Mouse (Mus musculus) liver, embryonic 14.5 days (tissue): Measurements from ENCODE around the gene Frmd4a. TPM values are rescaled to one million over a fixed set of nuclear protein-coding genes. Genes with fewer than 3 reads are reported as not detected.

Experiments used
- ATAC-seq: fragments of 200-750 bp; cut with Nextera tagmentation; 2 replicates; pipeline ENCODE4 v1.8.0; 2017; ENCODE audit warnings: moderate number of reproducible peaks, mild to moderate bottlenecking, moderate library complexity; ENCODE audit not compliant: insufficient read depth
- DNase-seq, 3 experiments: peaks; one replicate each; pipeline ENCODE4 v3.0.0-alpha.2; 2012 to 2013; ENCODE audit warnings: low read depth in 3 of 3, low spot score in 3 of 3
- H3K27ac ChIP-seq: fragments of 300-500 bp; sonication (generic); 2 replicates; pipeline ENCODE4 v1.5.1; 2014; ENCODE audit warnings: moderate library complexity, mild to moderate bottlenecking, control low read depth, inconsistent platforms
- H3K27me3 ChIP-seq: fragments of 300-500 bp; sonication (generic); 2 replicates; pipeline ENCODE4 v1.6.1; 2014; ENCODE audit warnings: mild to moderate bottlenecking, low read length, moderate library complexity; ENCODE audit not compliant: control insufficient read depth, insufficient read depth
- H3K36me3 ChIP-seq: fragments of 300-500 bp; sonication (generic); replicated peaks from 2 replicates; pipeline ENCODE4 v1.6.1; 2014; ENCODE audit warnings: low read depth; ENCODE audit not compliant: control insufficient read depth, insufficient read depth
- H3K4me1 ChIP-seq, 2 experiments: fragments of 200-500 bp in 1 of 2; fragments of 300-500 bp in 1 of 2; sonication (generic) in 1 of 2; replicated peaks; 2 replicates each; pipeline ENCODE4 v1.6.1; 2012 to 2014; ENCODE audit warnings: antibody characterized with exemption in 1 of 2, inconsistent platforms in 1 of 2, low read length in 1 of 2; ENCODE audit not compliant: control insufficient read depth in 2 of 2, insufficient read depth in 2 of 2
- H3K4me2 ChIP-seq: fragments of 300-500 bp; sonication (generic); 2 replicates; pipeline ENCODE4 v1.6.1; 2014; ENCODE audit warnings: low read depth, mild to moderate bottlenecking, control low read depth, moderate library complexity
- H3K4me3 ChIP-seq, 2 experiments: fragments of 200-500 bp in 1 of 2; fragments of 300-500 bp in 1 of 2; sonication (generic) in 1 of 2; 2 replicates each; pipeline ENCODE4 v1.5.1; 2012 to 2014; ENCODE audit warnings: low read depth in 2 of 2, low read length in 2 of 2, mild to moderate bottlenecking in 2 of 2, control low read depth in 1 of 2, inconsistent platforms in 1 of 2, moderate library complexity in 1 of 2; ENCODE audit not compliant: insufficient read depth in 1 of 2
- H3K9ac ChIP-seq: fragments of 300-500 bp; sonication (generic); replicated peaks from 2 replicates; pipeline ENCODE4 v1.6.1; 2014; ENCODE audit warnings: mild to moderate bottlenecking, control low read depth, moderate library complexity
- H3K9me3 ChIP-seq: fragments of 300-500 bp; sonication (generic); 2 replicates; pipeline ENCODE4 v1.6.1; 2016; ENCODE audit warnings: low read length, mixed read lengths; ENCODE audit not compliant: control insufficient read depth
- CTCF ChIP-seq: IDR thresholded peaks from 2 replicates; pipeline ENCODE4 v1.5.1; 2016; ENCODE audit warnings: antibody characterized with exemption, low read depth, control low read depth
- EP300 ChIP-seq: IDR thresholded peaks from 2 replicates; pipeline ENCODE4 v1.6.1; 2016; ENCODE audit warnings: antibody characterized with exemption, low read depth
- WGBS: fragments of 180-500 bp; shearing (Covaris S2); extraction: QIAGEN DNeasy Blood & Tissue Kit; methylation state at CpG from one replicate; pipeline ENCODE4 v1.1.7; 2014; ENCODE audit not compliant: insufficient replicate concordance; 5-methylcytosine and 5-hydroxymethylcytosine counted together
- polyA plus RNA-seq, 2 experiments: library from polyadenylated mRNA; depleted of rRNA in 1 of 2; stranded (reverse) in 1 of 2; unstranded in 1 of 2; fragments of >200 nt; fragmentation: Nextera tagmentation in 1 of 2; extraction: Ambion mirVana in 1 of 2; gene quantifications; 2 replicates each; pipeline versions ENCODE4 v1.2.1 to v1.2.3; 2012 to 2014

Gene Frmd4a
- polyA plus RNA-seq, 2 experiments = 11.0 to 11.2 TPM

- no peak overlapping the region for H3K27ac ChIP-seq
- TF ChIP-seq CTCF (no peak), EP300 (no peak)
- WGBS = 10% methylated on average over 4 of the region's 4 CpGs
- H3K27me3 ChIP-seq = no peaks in the 10 kb centered on the region
- H3K9me3 ChIP-seq = no peaks in the 10 kb centered on the region
- H3K9ac ChIP-seq = no peak overlapping the region
- H3K4me1 ChIP-seq = peaks cover 0 to 5% of the 10 kb centered on the region in 2 experiments; a peak in 2 of 4 replicates
- no peaks in the 10 kb centered on the region for H3K36me3 ChIP-seq
- no peak overlapping the region for H3K4me2 ChIP-seq
- DNase-seq = no peak
- H3K4me3 ChIP-seq = no peak overlapping the region
- ATAC-seq = no peak
Measured at GRCm38 (mm10) chr2:4433119-4433518, 415.6 kb downstream of the Frmd4a start.

GRCm38 (mm10) chr2:4435051-4435450 lies 417.5 kb downstream of the Frmd4a start:
- WGBS = 59% methylated on average over 8 of the region's 8 CpGs
- Histone ChIP-seq H3K9ac (no peak overlapping the region), H3K9me3 (no peaks in the 10 kb centered on the region), H3K36me3 (no peaks in the 10 kb centered on the region), H3K4me2 (no peak overlapping the region), H3K4me3 (no peak overlapping the region), H3K27ac (no peak overlapping the region), H3K4me1 (peaks cover 0 to 5% of the 10 kb centered on the region in 2 experiments; a peak in 2 of 4 replicates), H3K27me3 (no peaks in the 10 kb centered on the region)
- TF ChIP-seq EP300 (no peak), CTCF (no peak)
- no peak for DNase-seq
- no peak for ATAC-seq

GRCm38 (mm10) chr2:4436361-4437231 lies 419.1 kb downstream of the Frmd4a start:
- no peak for TF ChIP-seq CTCF
- TF ChIP-seq EP300 = no peak
- Histone ChIP-seq H3K4me3 (no peak overlapping the region), H3K27ac (no peak overlapping the region), H3K4me2 (no peak overlapping the region), H3K9ac (no peak overlapping the region), H3K36me3 (no peaks in the 10 kb centered on the region), H3K9me3 (no peaks in the 10 kb centered on the region), H3K27me3 (no peaks in the 10 kb centered on the region), H3K4me1 (peaks cover 0 to 5% of the 10 kb centered on the region in 2 experiments; a peak in 2 of 4 replicates)
- WGBS = 70% methylated on average over 19 of the region's 19 CpGs
- no peak for ATAC-seq
- no peak for DNase-seq

GRCm38 (mm10) chr2:4438739-4439138 lies 421.2 kb downstream of the Frmd4a start:
- Histone ChIP-seq H3K4me2 (no peak overlapping the region), H3K36me3 (no peaks in the 10 kb centered on the region), H3K9ac (no peak overlapping the region), H3K4me1 (peaks cover 0 to under 1% of the 10 kb centered on the region in 2 experiments; a peak in 1 of 4 replicates), H3K27me3 (no peaks in the 10 kb centered on the region), H3K4me3 (no peak overlapping the region), H3K9me3 (no peaks in the 10 kb centered on the region), H3K27ac (no peak overlapping the region)
- TF ChIP-seq EP300 = no peak
- no peak for TF ChIP-seq CTCF
- ATAC-seq (no peak), DNase-seq (no peak)
- 34% methylated on average over 7 of the region's 7 CpGs for WGBS

GRCm38 (mm10) chr2:4439909-4440308 lies 422.4 kb downstream of the Frmd4a start:
- DNase-seq (no peak), ATAC-seq (no peak)
- Histone ChIP-seq H3K4me2 (no peak overlapping the region), H3K36me3 (no peaks in the 10 kb centered on the region), H3K27ac (no peak overlapping the region), H3K4me3 (no peak overlapping the region), H3K27me3 (no peaks in the 10 kb centered on the region), H3K9ac (no peak overlapping the region), H3K4me1 (no peaks in the 10 kb centered on the region), H3K9me3 (no peaks in the 10 kb centered on the region)
- TF ChIP-seq CTCF (no peak), EP300 (no peak)
- 54% methylated on average over 4 of the region's 4 CpGs for WGBS
